Mouse (Mus musculus): ENCODE data around the gene Gas2.

Gas2 gene

DNA sequence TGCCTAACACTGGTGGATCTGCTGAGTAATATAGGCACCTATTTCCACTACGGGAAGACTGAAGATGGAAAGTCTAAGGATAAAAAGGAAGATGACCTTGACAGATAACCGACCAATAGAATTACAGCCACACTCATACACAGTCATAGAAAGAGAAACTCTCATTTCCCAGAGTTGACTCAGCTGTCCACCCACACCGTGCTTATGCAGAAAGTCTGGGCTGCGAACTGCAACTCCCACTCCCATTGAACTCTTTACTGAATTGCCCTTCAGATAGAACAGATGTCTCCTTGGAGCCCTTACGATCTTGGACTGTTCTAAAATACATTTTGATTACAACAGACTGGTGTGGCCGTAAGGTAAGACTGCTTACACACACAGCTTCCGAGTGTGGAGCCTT is 102.9 kb downstream of the Gas2 start:
- DNase-seq (ENCODE audit: low read depth), result no peak

DNA sequence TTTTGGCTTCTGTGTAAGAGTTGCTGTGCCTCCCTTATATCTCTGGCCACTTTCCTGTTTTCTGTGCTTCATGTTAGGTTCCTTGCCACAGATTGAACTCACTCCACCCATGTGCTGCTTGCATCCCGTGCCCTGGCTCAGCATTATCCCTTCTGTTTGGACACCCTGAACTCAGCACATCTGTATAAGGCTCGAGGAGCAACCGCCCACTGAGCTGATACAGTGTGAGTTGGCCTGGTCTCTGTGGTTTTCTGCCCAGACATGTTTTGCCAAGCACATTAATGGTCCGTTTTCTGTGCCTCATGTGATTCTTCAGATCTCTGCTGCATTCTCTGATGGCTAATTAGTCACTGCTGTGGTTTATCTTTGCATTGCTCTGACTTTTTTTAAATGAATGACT is 105.8 kb downstream of the Gas2 start:
- no peak for DNase-seq (ENCODE audit: low read depth)

DNA sequence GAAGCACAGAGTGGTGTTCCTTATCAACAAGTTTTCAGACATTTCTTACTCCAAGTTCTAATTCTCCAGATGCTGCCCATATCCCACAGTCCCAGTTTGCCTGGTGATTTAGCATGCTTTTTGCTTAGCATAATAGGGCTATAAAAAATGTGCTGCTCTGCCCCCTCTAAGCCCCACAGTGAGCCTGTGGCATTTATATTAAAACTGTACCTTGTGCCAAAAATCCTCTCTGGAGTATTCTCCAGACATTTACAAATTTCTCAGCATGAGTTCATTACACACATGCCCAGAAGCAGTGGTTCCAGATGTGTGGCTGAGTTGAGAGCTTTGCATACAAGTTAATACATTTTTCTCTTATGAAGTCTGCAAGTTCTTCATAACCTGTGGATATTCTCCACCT is 107.6 kb downstream of the Gas2 start:
- no peak for DNase-seq (ENCODE audit: low read depth)

DNA sequence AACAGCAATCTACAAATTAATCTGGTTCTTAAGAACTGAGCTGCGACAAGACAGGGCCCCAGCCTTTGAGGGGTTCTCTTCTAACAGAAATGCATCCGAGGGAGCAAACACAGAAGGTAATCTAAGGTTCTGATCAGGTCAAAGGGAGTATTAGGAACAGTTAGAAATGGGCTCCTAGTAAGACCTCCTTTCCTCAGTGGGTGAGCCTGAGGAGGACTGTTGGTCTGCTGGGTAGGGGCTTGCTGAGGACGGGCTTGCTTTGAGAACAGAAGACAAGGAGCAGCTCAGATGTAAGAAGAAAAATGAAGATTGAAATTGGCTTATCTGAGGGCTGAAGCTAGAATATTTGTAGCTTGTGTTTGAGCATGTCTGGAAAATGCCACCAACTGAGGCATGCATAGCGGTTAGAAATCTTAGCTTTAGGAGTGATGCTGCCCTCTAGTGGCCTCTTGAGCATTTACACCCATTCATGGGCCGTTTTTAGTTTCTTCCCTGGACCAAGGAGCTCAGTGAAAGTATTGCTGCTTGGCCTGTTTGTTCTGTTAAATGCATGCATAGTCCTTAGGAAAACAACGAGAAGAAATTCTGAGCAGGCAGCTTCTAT is 110.5 kb downstream of the Gas2 start:
- DNase-seq (ENCODE audit: low read depth), result no peak

DNA sequence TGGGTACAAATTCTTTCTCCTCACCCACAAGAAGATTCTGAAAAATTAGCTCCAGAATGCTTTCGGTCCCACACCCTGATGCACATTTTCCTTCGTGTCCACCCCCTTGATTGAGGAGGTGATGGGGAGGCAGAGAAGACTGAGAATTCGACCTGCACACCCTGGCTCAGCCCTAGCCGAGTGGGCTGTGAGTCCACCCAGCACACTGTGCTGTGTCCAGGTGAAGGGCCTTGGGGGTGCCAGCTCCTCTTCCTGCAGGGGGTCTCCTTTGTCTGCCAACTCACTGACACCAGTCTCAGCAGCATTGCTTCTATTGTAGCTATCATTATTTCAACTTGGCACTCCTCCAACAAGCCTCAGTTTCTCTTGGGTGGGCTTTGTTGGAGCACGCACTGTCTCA is 111.3 kb downstream of the Gas2 start:
- no peak for DNase-seq (ENCODE audit: low read depth)

DNA sequence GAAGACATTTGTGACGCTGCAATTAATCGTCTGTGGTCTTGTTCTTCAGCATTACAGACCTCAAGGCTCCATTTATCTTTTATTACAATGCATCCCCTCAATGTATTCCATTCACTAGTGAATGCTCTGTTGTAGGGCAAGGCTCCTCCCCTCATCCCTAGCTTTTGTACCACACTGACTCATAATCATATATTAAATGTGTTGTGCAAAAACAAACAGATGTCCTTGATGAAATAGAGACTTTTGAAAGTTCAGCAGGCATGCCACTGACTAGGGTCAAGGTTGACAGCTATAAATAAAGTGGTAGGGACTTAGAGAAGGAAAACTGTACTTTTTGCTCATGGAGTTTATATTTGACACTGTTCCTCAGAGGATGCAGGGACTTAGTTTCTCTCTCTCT is 111.7 kb downstream of the Gas2 start:
- DNase-seq (ENCODE audit: low read depth), result no peak

DNA sequence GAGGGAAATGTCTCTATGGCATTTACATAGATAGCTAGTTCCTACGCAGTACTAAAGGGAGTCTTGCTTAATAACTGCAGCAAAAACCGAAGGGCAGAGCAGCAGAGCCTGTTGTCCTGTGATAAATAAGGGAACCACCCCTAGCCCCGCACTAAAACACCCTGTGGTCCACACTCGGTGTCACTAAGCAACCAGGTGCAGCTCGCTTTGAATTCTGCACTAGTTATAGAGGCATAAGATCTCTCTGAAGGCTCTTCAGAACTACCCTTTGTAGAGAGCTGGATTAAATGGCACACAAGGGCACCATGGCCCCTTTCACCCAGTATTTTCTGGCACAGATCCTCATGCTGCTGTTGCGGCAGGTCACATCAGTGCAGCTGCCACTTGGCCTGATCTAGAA is 113.4 kb downstream of the Gas2 start:
- DNase-seq (ENCODE audit: low read depth), result no peak

DNA sequence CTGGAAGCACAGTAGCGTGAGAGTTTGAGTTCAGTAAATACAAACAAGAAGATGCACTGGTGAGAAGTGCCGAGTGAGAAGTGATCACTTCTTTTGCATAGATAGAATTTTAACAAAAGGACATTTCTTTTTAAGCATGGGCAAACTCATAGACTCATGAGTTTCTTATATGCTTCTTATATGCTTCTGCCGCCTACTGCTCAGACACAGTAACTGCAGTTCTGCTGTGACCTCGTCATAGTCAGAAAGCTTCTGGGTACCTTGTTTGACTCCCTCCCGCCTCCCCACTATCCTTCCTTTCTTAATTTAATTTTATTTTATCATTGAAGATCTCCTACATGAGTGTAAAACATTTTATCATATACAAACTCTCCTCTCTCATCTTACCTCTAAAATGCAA is 117.5 kb downstream of the Gas2 start:
- no peak for DNase-seq (ENCODE audit: low read depth)

DNA sequence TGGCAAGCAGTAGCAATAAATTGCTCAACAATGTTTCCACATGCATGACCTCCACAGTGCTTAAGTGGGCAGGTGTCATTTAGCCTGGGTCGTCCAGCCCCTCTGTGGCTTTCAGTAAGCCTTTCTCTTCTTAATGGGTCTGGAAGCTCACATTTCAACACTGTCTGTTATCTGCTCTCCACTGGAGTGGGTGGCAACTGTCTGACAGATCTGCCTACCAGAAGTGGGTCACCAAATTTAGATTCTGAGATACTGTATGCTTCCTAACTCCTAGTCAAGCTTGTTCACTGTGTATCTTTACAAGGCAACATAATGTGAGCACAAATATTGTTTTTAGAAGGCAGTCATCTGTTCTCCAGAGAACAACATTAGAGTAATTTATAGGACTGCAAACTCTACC is 120.5 kb downstream of the Gas2 start:
- DNase-seq (ENCODE audit: low read depth), result no peak

DNA sequence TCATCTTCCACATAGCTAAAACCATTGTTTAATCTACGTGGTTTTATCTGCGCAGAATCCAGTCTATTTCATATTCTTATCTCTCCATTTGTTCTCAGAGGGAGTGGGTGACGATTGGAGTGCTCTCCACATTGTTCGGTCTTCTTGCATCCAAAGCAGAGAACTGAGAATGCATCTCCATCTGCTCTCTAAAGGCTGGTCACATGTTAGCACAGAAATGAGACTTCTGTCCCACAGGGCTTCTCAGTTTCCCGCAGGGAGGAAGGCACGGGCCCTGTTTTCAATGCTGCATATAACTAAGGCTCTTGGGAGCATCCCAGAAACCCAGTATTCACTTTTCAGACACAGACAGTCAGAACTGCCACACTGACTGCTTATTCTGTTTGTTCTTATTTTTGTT is 123.9 kb downstream of the Gas2 start:
- DNase-seq (ENCODE audit: low read depth), result no peak

DNA sequence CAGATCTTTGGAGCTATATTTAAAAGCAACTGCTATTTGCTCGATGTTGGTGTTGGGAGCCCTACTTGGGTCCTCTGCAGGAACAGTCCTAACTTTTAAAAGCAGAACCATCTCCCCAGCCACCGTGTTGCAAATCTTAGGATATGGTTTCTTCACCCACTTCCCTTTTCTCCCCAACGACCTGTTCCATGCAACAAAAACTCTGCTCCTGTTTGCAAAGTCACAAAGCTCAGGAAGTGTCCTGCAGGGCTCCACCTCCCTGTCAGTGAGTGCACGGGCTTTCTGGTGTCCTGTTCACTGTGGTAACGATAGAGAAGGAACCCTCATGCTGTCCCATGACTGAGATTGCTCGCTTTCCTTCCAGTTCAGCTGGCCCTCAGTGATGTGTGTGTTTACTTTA is 125.1 kb downstream of the Gas2 start:
- DNase-seq (ENCODE audit: low read depth), result peak; percentile 51

DNA sequence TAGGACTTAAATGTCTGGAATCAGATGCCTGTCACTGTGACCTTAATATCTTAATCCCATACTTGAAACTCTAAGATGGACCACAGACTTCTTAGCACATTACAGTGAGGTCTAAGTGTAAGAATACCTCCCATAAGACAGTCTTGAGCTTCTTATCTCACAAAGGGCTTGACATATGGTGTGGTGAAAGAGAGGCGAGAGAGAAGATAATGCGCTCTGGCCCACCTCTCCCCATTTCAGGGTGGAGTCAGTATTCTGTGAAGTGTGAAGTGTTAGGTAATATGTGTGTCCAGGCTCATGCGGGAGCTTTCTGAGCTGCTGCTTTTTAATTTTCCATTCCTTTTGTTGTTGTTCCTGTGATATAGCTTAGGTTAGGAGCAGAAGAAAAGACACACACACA is 129.2 kb downstream of the Gas2 start:
- DNase-seq (ENCODE audit: low read depth), result no peak

DNA sequence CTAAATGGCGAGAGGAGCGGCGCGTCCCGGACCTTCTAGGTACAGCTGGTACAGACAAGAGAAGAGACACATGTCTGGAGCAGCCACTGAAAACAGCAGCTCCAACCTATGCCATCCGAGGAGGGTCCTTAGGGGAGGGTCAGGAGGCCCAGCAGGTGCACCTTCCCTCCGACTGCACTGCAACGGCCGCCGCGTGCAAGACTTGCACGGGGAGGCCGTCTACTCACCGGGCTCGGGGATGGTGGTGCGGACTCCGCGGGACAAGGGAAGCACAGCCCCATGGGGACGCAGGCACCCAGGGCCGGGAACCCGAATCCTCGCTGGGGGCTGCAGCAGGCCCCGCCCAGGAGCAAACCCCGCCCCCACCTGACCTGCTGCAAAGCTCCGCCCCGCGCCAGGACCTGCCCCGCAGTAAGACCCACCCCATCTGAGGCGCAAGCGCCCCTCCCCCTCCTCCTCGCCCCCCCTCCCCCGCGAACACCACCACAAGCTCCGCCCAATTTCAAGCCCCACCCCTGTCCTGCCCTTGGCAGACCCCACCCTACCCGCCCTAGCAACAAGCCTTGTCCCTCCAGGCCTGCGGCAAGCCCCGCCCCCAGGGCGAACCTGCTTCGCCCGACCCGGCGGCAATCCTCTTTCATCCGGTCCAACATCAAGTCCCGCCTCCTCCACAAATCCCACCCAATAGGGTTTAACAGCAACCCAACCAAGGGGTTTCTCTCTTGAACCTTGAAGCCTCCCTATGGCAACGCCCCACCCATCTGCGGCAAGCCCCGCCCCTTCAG is 143.9 kb downstream of the Gas2 start, which contains the start of gene Svip:
TSS of gene Svip (minus strand) at position 508 of the 785 bp plus-strand sequence.
- DNase-seq (ENCODE audit: low read depth), result peak; percentile 84

DNA sequence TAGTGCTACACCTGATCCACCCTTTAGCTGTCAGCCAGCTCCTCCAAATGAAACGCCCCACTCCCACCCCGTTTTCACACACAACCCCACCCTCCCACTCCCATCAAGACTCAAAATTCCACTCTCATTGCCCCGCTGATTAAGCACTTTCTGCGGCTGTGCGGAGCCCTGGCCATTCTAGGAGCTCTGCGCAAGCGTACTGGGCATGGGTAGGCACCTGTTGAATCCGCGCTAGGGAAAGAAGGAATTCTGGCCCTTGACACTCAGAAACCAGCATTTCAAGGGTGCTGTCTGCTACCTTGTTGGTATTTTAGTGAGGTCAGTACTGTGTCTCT is 144.4 kb downstream of the Gas2 start:
- DNase-seq (ENCODE audit: low read depth), result no peak

DNA sequence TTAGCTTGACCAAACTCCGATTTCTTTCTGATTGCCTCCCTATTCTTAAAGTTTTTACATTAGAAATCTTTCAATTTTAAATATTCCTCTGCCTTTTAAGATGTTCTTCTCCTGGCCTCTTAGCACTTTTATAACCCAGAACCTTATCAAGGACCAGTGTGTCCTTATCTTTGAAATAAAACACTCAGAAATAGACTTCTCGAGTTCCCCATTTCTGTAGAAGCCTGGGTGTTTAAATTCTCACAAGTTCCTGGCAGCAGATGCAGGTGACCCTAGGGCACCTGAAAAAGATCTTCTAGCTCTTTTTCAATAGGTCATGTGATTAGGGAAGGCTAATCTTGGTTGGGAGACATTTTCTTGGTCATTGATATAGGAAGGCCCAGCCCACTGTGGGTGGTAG is 145.3 kb downstream of the Gas2 start:
- no peak for DNase-seq (ENCODE audit: low read depth)

DNA sequence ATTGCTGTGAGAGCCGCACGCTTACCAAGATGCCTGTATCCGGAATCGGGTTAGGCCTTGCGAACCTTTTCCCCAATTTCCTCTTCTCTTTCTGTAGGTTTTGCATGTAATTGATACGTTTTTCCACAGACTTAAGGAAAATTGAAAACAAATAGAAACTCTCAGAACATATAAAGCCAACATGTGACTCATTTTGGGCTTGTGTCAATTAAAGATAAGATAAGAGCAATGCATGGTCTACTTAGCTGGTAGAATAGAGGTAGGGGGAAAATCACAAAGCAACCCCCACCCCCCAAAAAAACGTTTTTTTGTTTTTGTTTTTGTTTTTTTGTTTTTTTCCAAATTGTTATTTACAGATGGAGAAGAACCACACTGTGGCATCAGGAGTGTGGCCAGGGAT is 151.6 kb downstream of the Gas2 start:
- no peak for DNase-seq (ENCODE audit: low read depth)

DNA sequence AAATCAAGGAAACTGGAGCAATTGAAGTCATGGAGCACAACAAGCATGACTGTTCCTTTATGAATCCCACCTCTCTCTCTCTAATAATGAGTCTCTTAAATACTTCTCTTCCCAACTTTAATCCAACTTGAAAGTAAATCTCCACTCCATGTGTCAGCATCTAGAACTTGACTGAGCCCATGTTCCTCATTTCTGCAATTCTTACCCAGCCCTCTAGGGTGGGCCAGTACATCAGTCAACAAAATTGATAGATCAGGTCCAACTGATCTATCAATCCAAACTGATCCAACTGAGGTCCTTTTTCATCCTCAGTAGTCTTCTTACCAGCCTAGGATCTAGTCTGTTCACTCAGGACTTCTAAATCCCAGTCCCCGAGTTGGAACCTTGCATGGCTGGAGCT is 153.4 kb downstream of the Gas2 start:
- DNase-seq (ENCODE audit: low read depth), result no peak

DNA sequence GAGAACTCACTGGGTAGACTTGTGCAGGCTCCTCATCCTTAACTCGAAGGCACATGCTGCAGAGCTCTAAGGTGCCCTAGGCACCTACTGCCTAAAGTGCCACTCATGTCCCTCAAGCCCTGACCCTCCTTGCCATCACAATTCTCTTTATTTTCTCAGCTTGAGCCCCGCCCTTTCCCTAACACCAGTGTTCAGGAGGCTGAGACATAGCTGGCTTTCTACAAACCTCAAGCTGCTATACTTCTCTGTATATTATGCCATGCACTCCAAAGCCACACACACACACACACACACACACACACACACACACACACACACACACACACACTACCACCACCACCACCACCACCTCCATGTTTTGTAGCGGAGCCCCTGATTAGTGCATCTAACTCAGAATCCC is 153.8 kb downstream of the Gas2 start, which contains the start of gene 1700015G11Rik:
TSS of gene 1700015G11Rik (minus strand) at position 101 of the 400 bp plus-strand sequence.
- no peak for DNase-seq (ENCODE audit: low read depth)

DNA sequence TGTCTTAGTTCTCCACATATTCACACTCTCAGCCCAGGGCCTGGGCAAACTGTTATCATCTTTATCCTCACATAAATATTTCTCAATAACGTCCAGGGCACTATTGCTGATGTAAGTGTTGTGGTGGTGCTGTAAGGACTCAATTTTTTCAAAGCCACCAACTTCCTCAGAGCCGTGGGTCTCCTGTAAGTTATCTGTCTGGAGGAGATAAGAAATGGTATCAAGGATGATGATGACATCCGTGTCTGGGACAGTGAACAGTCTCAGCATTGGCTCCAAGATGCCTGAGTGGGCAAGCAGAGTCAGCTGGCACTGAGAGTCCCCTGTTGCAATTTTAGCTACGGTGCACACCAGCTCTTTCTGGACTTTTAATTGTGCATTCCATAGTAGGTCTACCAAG is 160.2 kb downstream of the Gas2 start:
- no peak for DNase-seq (ENCODE audit: low read depth)

DNA sequence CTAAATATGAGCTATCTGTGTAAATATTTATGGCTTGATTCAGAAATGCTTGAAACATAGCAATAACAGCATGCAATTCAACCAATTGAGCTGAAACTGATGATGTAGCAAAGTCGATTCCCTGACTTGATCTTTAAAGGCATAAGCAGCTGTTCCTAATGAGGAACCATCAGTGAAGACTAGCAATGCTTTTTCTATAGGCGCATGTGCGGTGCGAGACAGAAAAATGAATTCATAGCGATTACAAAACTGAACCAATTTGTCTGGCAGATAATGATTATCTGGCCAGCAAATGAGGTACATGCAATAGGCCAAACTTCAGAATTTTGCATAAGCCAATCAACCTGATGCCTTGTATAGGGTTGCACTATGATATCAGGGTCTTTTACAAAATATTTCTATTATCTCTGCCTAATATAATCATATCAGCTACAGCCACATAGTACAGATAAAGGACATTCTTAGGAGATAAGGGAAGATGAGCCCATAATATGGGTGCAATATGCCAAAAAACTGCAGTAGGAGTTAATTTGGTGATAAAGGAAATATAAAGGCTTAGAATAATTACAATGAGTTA is 162.3 kb downstream of the Gas2 start:
- DNase-seq (ENCODE audit: low read depth), result no peak

DNA sequence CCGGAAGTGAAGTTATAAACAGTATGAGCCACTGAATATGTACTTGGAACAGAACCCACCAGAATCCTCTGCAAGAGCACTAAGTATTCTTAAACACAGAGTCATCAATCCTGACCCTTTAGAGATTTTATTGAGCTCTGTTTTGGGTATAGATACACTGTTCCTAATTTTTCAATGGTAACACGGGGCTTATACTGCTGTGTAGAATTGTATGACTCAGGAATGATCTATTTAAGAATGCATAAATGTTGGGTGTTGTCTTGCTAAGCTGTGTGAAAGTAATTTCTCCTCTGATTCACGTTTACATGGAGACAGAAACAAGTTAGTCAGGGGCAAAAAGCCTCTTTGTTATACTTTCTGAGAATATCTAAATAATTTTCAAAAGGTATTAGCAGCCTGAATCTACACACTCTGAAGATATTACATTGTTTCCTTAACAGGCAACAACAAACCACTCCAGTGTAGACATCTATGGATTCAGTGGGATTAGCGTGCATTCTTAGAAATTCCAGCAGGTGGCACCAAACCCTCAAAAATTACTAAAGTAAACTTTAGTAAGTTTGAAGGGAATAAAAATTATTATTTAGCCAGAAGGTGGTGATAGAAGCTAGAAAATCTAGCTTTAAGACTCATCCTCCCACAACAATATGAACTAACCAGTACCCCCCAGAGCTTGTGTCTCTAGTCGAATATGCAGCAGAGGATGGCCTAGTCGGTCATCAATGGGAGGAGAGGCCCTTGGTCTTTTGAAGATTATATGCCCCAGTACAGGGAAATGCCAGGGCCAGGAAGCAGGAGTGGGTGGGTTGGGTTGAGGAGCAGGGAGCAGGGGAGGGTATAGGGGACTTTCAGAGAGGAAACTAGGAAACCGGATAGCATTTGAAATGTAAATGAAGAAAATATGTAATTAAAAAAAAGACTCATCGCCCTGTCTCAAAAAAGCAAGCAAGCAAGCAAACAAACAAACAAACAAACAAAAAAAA is 176.1 kb downstream of the Gas2 start:
- DNase-seq (ENCODE audit: low read depth), result peak; percentile 10

Data from c-Kit-positive CD71-negative TER-119-negative erythroid progenitor cells, embryonic 14.5 days (primary cell).